Mouse (Mus musculus) spleen, postnatal 10 days (tissue): Measurements from ENCODE around the gene Mad2l2.
"Not testable (repeated sequence)": the region's sequence is repeated elsewhere in the genome, so short reads cannot be mapped to it uniquely, and the experiment has no call there.

Experiments
- DNase-seq, 2 experiments: peaks; one replicate each; pipeline ENCODE4 v3.0.0; 2021 to 2022; ENCODE audit warnings: low spot score in 2 of 2

Gene Mad2l2

DNA sequence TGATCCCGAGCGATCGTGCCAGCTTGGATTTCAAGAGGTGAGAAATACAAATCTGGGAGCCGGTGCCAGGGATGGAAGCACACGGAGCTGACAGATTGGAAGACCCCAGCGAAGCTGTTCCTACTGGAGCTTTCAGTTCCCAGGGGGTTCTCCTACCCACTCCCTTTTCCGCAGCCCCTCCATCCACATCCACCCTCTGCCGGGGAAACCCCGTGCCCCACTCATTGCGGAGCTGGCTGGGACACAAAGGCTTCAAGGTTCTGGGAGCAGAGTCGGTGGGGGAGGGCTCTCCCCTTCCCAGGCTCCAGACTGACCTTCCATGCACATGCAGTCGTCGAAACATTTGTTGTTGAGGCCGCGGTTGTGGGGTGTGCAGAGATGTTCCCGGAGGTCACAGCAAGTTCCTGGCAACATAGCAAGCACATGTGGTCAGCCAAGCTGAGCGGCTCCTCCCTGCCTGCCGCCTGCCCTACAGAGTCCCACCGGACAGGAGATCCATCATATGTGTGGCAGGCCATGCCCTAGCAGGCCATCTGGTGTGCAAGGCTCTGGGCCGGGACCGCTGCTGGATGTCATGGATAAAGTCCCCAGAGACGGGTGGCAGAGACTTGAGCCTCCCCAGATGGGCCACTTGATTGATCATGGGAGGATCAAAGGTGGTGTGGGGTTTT, 22.4 kb upstream of the Mad2l2 start:
- DNase-seq: no peak

DNA sequence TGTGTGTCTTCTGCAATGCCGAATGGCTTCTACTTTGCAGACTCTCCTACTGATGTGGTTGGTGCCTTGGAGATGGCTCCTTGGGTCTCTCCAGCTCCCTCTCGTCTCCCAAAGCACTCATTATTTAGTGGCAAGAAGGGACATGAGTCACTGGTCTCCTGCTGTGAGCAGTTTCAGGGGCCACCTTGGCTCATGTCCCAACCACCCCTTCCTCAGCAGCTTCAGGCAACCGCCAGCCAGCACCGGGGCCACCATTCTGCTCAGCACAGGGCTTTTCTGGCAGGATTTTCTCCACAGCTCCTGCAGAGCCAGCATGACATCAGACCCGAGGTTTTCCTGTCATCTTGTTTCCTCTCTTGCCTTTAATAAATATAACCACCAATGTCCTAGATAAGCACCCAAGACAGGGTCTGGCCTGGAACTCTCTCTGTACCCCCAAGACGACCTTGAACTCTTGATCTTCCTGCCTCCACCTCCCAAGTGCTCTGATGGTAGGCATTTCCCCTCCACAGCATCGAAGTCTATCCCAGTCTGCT, 21.6 kb upstream of the Mad2l2 start:
- DNase-seq: no peak

DNA sequence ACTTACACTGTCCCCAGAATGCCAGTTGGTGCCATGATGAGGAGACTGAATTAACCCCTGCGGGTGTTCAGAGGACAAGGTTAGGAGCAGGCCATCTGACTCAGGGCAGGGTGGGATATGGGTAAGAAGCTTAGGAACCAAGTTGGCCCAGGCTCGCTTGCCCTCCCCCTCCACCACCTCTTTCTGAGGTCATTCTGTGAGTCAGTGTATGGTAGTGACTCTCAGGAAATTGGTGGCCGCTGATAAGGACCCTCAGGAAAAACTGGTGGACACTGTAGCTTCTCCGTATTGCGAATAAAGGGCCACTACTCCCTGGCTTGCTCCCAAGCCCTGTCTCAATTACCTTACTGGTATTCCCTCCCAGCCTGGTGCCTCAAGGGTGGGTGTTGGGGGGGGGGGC, 21.0 kb upstream of the Mad2l2 start:
- DNase-seq: no peak

DNA sequence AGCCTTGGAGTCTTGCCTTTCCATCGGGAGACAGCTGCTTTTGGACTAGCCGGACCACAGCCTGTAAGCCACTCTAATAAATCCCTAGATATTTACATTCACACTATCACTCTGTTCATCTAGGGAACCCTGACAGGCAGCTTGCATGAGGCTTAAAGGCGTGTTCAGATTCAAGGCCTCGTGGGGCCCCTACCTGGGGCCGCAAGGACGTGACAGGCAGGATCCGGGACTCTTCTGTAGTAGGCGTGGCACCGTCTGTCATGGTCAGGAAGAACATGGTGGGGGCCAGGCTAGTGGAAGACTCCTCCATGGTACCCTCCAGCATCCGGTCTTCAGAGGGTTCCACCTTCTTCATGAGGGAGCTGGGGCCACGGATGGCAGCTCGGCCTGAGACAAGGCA, 17.7 kb upstream of the Mad2l2 start:
- DNase-seq: no peak

DNA sequence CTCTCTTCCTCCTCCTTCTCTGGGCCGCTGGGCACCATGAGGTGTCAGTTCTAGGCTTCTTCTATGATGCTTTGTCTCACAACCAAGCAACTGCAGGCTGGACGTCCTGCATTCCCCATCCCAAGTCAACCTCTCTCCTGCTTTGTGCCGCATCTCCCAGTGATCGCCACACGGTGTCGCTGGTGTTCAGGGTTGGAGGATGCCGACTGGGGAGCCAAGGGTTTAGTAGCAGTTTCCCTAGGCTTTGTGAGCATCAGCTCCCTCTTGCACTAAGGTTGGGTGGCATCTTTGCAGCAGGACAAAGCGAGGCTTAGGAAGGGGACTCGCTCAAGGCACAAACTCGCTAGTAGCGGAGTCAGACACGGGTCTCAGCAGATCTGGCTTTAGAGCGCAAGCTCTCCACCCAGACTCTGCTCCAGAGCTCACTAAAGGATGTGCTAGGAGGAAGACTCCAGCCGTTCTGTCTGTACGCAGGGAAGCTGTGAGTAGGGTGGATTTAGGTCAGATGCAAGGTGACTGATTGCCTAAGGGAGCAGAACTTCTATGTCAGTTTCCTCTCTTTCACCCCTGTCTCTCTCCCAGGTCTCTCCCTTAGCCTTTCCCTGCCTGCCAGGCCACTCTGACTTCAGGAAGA, 15.3 kb upstream of the Mad2l2 start:
- DNase-seq: peak; percentile 60 to 86

DNA sequence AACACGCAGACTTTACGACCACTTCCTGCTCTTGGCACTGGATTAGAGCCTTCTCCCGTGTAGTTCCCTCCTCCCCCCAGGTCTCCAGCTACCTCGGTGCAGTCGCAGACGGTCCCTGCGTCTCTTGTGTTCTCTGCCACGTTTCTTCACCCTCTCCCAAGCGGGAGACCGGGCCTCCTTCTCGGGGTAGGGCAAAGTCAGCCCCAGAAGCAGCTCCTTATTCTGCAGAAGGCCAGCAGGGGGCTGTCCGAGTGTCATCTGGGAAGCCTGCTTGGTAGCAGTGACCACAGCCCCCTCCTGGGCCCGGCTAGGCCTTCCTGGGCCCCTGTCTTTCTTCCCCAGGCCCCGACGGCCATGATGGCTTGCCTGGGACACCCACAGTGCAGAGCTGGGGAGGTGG, 14.7 kb upstream of the Mad2l2 start:
- peak in 1 of 2 experiments; percentile 55 for DNase-seq

DNA sequence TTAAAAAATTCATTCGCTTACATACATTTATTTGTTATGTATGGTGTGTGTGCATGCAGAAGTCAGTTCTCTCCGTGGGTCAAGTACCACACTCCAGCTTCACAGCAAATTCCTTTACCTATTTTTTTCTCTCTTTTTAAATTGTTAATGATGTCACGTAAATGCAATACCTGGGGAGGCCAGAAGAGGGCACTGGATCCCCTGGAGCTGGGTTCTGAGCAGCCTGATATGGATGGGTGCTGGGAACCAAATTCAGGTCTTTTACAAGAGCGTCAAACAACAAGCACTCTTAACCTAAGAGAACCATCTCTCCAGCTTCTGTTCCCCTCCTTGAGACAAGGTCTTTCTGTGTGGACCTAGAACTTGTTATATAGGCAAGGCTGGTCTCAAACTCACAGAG, 13.5 kb upstream of the Mad2l2 start:
- DNase-seq: peak in 1 of 2 experiments; percentile 43

DNA sequence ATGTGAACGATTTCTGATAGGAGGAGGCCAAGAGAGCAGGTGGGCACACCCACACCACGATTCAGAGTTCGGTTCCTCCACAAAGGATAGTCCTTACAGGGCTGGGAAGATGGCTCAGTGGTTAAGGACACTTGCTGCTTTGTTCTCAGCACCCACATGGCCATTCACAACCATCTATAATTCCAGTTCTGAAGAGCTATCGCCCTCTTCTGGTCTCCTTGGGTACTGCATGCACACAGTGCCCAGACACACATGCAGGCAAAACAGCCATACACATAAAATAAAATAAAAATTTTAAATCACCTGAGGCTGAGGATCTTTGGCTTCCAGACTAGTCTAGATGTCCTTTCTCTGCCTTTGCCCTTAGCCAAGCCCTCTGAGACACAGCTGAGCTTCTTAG, 12.8 kb upstream of the Mad2l2 start:
- DNase-seq: no peak

DNA sequence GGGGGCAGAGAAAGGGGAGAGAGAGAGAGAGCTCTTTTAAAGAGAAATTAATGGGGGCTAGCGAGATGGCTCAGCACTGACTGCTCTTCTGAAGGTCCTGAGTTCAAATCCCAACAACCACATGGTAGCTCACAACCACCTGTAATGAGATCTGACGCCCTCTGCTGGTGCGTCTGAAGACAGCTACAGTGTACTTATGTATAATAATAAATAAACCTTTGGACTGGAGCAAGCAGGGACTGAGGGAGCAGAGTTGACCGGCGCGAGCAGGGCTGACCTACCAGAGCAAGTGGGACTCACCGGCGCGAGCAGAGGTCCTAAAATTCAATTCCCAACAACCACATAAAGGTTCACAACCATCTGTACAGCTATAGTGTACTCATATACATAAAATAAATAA, 10.6 kb upstream of the Mad2l2 start:
- not testable (repeated sequence) for DNase-seq

DNA sequence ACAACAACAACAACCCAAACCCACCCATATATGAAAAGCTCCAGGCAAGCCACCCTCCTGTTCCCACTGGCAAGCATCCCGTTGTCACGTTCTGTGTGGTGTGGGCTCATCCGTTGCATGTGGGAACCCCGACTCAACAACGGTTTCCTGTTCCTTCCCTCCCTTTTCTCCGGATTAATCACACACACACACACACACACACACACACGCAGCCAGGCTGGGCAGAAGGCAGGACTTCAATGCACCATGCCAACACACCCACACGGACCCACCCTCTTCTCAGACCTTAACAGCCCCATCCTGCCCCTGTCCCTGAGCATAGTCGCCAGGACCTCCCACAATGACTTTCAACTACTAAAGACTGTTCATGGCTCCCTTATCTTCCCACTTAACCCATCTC, 9.6 kb upstream of the Mad2l2 start:
- DNase-seq: no peak

DNA sequence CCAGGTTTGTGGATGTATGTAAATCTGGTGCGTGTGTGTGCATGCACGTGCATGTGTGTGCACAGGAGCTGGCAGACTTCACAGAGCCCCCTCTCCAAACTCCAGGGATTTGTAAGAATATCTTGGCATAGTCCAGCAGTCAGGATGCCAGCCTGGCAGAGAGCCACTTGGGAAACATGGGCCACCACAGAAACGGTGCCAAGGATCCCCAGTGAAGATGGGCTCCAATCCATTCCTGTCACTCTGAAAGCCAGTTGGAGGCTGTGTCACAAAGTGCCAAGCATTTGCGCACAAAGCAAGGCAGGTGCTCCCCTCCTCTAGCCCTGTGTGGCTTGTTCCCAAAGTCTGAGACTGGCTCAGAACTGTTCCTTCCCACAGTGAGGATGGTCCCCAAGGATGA, 8.8 kb upstream of the Mad2l2 start:
- DNase-seq: no peak

DNA sequence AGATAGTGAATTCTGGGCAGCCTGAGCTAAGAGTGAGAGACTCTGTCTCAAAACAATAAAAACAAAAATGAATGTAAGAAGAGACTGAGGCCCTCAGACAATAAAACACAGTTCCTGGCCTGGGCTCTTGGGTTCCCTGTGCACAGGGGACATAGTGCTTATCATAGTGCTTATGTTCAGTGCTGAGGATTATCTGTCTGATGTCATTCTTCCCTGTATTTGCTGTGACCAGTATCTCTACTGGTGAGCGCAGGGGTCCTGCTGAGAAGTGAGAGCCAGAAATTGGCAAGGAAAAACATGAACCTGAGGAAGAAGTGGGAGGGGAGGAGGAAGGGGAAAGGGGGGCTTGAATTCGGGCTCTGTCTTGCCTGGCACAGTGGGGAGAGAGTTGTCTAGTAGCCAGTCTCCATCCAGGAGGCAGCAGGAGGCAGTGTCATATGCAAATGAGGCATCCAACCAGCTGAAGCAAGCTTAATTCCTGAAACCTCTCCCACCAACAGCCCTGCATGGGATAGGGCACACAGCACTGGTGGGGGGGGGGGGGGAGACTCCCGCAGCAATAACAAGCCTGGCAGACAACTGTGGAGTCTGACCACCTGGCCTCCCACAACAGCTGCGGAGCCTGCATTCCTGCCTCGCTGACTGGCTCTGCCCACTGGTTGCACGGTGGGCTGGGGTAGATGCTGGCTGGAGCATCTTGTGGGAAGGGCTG, 8.0 kb upstream of the Mad2l2 start:
- no peak for DNase-seq

DNA sequence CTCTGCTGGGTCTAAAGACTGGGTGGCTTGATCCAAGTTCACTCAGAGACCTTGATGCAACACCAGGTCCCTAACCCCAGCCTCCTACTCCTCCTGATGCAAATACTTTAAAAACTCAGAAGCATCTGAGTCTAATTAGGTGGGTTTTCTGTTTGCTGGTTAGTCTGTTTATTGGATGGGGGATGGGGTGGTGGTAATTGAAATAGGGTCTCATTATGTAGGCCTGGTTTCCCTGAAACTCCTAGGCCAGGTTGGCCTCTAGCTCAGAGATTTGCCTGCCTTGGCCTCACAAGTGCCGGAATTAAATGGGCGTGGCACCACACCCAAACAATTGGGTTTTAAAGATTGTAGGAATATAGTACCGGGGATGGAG, 7.5 kb upstream of the Mad2l2 start:
- no peak for DNase-seq

DNA sequence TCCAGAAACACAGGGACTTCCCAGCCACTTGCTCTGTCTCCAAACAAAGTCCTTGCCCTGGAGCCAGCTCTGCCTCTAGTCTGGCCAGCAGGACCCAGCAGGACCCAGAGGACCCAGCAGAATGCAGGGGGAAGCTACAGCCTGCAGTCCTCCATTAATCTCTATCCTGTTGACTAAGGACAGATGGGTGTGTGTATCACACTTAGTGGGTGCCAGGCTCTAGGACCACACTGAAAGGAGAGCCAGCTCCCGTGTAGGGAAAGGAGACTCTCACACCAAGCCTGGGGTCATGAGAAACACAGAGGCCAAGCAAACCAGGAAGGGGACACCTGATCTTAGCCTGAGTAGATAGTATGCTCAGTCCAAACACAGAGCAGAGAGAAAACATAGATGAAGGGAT, 1.9 kb upstream of the Mad2l2 start:
- DNase-seq: no peak

DNA sequence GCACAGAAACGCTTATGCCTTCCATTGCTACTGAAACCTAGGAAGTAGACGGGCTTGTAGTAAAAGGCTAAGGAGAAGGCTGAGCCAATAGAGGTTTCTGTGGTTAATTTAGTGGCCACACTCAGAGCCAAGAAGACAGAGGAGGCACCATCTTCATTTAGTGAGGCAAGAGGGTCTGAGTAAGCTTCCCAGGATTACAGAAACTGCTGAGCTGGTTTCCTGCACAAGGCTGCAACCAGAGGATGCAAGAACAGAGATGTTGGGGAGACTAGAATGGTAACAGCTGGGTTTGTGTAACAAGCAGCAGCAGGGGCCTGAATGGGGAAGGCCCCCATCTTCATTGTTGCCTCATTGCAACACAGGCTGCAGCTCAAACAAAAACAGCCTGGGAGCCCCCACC, 1.5 kb upstream of the Mad2l2 start:
- DNase-seq: no peak

DNA sequence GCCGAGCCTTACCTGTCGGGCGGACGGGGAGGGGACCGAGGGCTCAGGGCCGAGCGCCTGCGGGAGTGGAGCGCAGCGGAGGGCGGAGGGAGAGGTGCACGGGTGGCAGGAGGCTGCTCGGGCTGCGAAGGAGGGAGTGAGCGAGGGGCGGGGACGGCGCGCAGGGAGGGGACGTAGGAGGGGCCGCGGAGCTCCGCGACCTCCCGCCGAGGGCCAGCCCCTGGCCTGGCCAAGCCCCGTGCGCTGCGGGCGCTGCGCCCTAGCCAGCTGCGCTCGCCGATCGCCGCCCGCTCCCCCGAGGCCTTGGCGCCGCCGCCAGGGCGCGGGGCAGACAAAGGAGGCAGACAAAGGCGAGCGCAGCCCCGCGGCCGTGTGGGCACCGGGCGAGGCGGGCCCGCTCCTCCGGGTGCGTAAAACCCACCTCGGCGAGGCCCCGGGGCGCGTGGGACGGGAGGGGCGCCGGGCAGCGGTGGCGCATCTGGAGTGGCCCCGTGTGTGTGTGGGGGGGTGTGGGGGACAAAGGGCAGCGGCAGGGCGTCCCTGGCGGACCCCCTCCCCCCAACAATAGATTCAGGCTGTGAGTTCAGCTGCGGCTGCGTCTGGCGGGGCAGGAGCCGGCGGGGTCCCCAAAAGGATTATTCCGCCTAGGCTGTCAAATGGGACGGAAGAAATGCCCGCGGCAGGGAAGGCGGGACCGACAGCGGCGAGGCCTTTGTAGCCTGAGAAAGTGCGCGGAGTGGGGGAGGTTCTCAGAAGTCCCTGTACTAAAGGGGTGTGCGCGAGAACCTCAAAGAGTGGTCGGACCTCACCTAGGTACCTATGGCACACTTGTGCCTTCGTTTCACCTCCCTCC, 603 bp downstream of the Mad2l2 start, which contains the start of gene Draxin:
Gene Draxin, minus strand, starts transcription at position 138 of the 853 bp plus-strand sequence.
- DNase-seq: no peak

DNA sequence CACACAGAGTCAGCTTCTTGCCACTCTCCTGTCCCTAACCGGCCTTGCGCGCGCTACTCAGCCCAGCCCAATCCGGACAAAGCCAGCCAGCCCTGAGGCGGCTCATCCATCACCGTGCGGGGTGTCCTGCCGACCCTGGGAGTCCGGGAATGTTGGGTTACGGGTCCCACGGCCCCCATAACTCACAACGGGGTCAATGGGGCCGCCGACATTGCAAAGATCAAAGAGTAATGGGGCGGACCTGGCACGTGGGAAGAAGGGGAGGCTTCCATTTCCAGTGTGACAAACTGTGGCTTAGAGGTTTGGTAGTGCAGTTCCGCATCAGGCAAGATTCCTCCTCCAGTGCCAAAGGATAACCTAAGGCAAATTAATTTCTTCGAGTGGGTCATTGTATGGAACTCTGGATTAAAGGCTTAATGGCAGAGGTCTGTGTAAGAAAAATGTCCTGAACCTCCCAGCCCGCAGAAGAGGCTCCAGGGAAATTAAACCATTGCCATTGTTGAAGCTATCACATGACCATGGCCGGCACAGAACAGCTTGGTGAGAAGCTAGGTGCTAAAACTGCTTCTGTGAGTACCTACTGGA, 1.4 kb downstream of the Mad2l2 start:
- no peak for DNase-seq

DNA sequence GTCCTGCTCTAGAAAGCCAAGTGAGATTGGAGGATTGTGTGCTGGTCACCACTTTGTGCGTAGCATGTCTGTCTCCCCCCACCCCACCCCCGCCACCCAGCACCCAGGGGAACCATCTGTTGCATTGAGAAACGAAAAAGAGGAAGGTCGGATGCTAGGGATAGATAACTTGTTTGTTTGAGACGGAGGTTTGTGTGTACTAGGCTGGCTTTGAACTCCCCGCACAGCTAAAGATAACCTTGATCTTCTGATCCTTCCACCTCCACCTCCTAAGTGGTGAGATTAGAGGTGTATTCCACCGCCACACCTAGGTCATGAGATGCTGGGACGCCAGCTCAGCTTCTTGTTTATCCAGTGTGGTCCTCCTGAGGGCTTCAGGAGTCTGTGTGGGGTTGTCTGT, 4.8 kb downstream of the Mad2l2 start:
- DNase-seq: no peak

DNA sequence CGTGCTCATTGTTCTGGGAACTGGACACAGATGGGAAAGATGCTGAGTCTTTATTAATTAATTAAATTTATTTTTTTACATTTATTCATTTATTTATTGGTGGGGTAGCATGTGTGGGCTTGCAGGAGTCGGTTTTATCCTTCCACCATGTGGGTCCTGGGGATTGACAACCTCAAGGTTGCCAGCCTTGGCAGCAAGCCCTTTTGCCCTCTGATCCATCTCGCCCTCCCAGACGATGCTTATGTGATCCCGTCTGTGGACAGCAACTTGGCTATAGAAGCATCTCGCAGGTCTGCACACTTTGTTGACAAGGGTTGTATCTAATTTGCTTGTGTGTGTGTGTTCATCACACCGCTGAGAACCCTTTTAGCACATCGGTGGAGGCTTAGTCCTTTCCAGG, 7.3 kb downstream of the Mad2l2 start:
- no peak for DNase-seq

DNA sequence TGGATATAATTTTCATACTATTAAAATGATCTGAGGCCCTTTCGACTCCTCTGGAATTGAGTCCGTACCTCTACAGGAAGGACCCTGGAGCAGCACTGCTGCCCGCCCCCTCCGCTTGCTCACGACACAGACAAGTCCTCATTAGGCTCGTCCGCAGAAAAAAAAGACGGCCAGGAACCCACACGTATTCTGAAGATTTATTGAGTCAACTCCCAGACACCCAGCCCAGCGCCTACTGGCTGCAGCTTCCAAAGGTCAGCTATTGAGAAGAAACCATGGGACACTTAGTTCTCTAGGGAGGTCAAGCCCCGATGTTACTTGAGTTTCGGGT, 9.5 kb downstream of the Mad2l2 start:
- no peak for DNase-seq

DNA sequence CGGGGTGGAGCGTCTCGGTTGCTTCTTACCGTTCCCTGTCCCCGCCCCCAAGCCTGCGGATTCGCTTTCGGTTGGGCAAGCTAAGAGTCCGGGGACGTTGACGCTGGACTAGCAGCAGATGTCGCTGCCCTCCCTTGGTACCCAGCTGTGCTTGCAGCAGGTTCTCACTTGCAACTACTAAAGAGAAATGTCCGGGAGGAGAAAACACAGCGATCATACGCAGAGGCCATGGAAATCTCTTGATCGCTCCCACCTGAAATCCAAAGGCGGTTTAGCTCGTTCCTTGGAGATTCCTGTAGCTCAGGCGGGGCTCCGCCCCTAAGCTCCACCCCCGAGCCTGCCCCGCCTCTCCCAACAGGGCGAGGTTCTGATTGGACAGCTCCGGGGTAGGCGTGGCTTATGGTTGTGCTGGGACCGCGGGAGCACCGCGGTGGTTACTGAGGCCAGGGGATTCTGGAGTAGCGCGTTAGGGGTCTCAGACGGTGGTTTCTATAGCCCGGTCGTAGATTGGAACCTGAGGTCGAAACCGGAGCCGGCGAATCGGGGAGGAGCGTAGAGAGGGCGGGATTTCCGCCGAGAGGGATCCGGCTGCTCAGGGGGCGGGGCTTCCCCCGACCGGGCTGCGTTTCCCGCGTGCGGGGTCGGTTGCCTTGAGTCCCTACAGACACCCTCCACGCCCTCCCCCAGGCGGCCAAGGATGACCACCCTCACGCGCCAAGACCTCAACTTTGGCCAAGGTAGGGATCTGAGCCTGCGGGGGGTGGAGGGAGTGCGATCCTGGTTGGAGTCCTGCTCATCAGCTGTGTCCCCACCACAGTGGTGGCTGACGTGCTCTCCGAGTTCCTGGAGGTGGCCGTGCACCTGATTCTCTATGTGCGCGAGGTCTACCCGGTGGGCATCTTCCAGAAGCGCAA, 10.2 kb downstream of the Mad2l2 start:
- peak; percentile 95 to 99 for DNase-seq
